Comparison of ENCODE assay signal across 28 mouse cellular contexts in the genomic region with DNA sequence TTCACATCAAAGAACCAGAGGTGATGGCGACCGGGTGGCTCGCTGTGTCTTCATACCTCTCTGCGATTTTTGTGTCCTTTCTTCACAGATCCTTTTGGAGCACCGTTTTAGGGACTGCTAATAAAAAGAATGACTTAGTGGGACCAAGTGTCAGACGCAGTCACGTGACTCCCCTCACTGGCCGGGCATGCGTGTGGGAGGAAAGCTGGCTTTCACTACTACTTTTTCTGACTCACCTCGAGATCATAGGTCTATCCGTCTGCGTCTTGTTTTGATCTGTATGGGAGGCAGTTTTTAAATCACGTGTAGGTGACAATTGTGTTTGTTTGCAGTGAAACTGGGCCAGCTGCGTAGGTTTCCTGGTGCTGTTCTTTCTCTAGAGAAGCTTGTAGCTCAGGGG. TPM values are rescaled to one million over a fixed set of nuclear protein-coding genes. Genes with fewer than 3 reads are reported as not detected.
DNase-seq lines count a peak whose midpoint lies in the region; ATAC-seq and TF ChIP-seq lines count a peak whose summit lies in the region.
"Had no signal": no experiment of that assay in that cellular context is flagged by ENCODE, and none has a peak within 500 bp of the region (broad histone marks: within the 10 kb centered on the region; RNA-seq: fewer than 3 reads in every experiment).

No protein-coding gene starts in this region.

- peak; percentile 90 for DNase-seq in heart, adult 11 months
- DNase-seq in A20 (ENCODE audit: low read depth, low spot score) (peak; percentile 22), NIH3T3 (ENCODE audit: low read depth) (peak; percentile 55)
- no peak for DNase-seq in right cerebral cortex, adult 18-20 months
- no peak for DNase-seq in hindbrain, embryonic 11.5 days (ENCODE audit: low spot score)
- no peak for DNase-seq in lung, postnatal 36 days
- DNase-seq: adrenal gland, postnatal 10 days; adrenal gland, postnatal 36 days; cerebellum, adult 11 months; cerebellum, adult 2 months; cerebellum, adult 9-11 months; cerebellum, postnatal 25 days; gastrocnemius, postnatal 25 days; heart, adult 2 months; heart, postnatal 10 days; heart, postnatal 36 days; kidney, adult 11 months had no signal

- H3K4me2 ChIP-seq in heart, embryonic 11.5 days, result no peak overlapping the region
- H3K4me2 ChIP-seq in myocyte (ENCODE audit: low read depth), result peak overlapping the region; percentile 32
- H3K4me2 ChIP-seq in hindbrain, embryonic 11.5 days (replicated peaks; ENCODE audit: low read depth, low read length), result no peak overlapping the region
- H3K4me2 ChIP-seq: embryonic facial prominence, embryonic 12.5 days; embryonic facial prominence, embryonic 15.5 days; forebrain, embryonic 12.5 days; forebrain, embryonic 15.5 days; heart, embryonic 15.5 days; hindbrain, embryonic 12.5 days; hindbrain, embryonic 15.5 days had no signal

- H3K27ac ChIP-seq in heart, embryonic 11.5 days (ENCODE audit: low read depth, low read length), result no peak overlapping the region
- H3K27ac ChIP-seq in hindbrain, embryonic 11.5 days (ENCODE audit: low read depth, low read length), result no peak overlapping the region
- H3K27ac ChIP-seq: embryonic facial prominence, embryonic 12.5 days; embryonic facial prominence, embryonic 15.5 days; forebrain, embryonic 12.5 days; forebrain, embryonic 15.5 days; heart, adult 2 months; heart, embryonic 10.5 days; heart, embryonic 15.5 days; hindbrain, embryonic 12.5 days; hindbrain, embryonic 15.5 days had no signal

- H3K36me3 ChIP-seq in heart, embryonic 11.5 days (ENCODE audit: control insufficient read depth, insufficient read depth, low read length), result no peaks in the 10 kb centered on the region
- no peaks in the 10 kb centered on the region for H3K36me3 ChIP-seq in myocyte (ENCODE audit: control insufficient read depth, insufficient read depth)
- H3K36me3 ChIP-seq in hindbrain, embryonic 11.5 days (ENCODE audit: control insufficient read depth, insufficient read depth, low read length), result no peaks in the 10 kb centered on the region
- H3K36me3 ChIP-seq: embryonic facial prominence, embryonic 12.5 days; embryonic facial prominence, embryonic 15.5 days; forebrain, embryonic 12.5 days; forebrain, embryonic 15.5 days; heart, embryonic 15.5 days; hindbrain, embryonic 12.5 days; hindbrain, embryonic 15.5 days had no signal

- no peak overlapping the region for H3ac ChIP-seq in myocyte (ENCODE audit: control insufficient read depth, insufficient read length)

- H3K27me3 ChIP-seq in heart, embryonic 11.5 days (ENCODE audit: control insufficient read depth, insufficient read depth, low read length), result no peaks in the 10 kb centered on the region
- no peaks in the 10 kb centered on the region for H3K27me3 ChIP-seq in myocyte (ENCODE audit: control insufficient read depth, insufficient read depth, insufficient read length)
- H3K27me3 ChIP-seq in hindbrain, embryonic 11.5 days (ENCODE audit: control insufficient read depth, insufficient read depth, low read length), result no peaks in the 10 kb centered on the region
- H3K27me3 ChIP-seq: embryonic facial prominence, embryonic 12.5 days; embryonic facial prominence, embryonic 15.5 days; forebrain, embryonic 12.5 days; forebrain, embryonic 15.5 days; heart, embryonic 15.5 days; hindbrain, embryonic 12.5 days; hindbrain, embryonic 15.5 days had no signal

- ATAC-seq in heart, embryonic 11.5 days (replicated peaks; ENCODE audit: insufficient number of reproducible peaks, low FRiP score, low TSS enrichment), result no peak
- no peak for ATAC-seq in hindbrain, embryonic 11.5 days (ENCODE audit: low FRiP score)
- ATAC-seq: activated CD4-positive, CD25-positive, alpha-beta regulatory T cell, adult 4 months; forebrain, embryonic 15.5 days had no signal

- 77% methylated on average over 14 of the region's 14 CpGs for WGBS in heart, embryonic 11.5 days (ENCODE audit: insufficient replicate concordance)
- WGBS in hindbrain, embryonic 11.5 days, result 90% methylated on average over 14 of the region's 14 CpGs

- H3K79me2 ChIP-seq in myocyte (ENCODE audit: control insufficient read depth, insufficient read depth), result no peaks in the 10 kb centered on the region

- TF ChIP-seq POLR2A in myocyte (IDR thresholded peaks at IDR 0.05; ENCODE audit: insufficient read length, low read depth), result no peak

- H3K9me3 ChIP-seq in heart, embryonic 11.5 days (replicated peaks; ENCODE audit: control insufficient read depth, low read length), result no peaks in the 10 kb centered on the region
- no peaks in the 10 kb centered on the region for H3K9me3 ChIP-seq in hindbrain, embryonic 11.5 days (ENCODE audit: control insufficient read depth, low read length)
- H3K9me3 ChIP-seq: embryonic facial prominence, embryonic 12.5 days; embryonic facial prominence, embryonic 15.5 days; forebrain, embryonic 12.5 days; forebrain, embryonic 15.5 days; heart, embryonic 10.5 days; heart, embryonic 15.5 days; hindbrain, embryonic 12.5 days; hindbrain, embryonic 15.5 days had no signal

- H3K4me1 ChIP-seq in heart, embryonic 11.5 days (ENCODE audit: control insufficient read depth, insufficient read depth, low read length), result 0 out of 2 replicates have a peak, but pooled peaks cover 8% of the 10 kb centered on the region
- H3K4me1 ChIP-seq in hindbrain, embryonic 11.5 days (replicated peaks; ENCODE audit: control insufficient read depth, insufficient read depth, low read length), result no peaks in the 10 kb centered on the region
- H3K4me1 ChIP-seq: embryonic facial prominence, embryonic 12.5 days; forebrain, embryonic 12.5 days; heart, embryonic 15.5 days; hindbrain, embryonic 15.5 days had no signal

- H3K9ac ChIP-seq in heart, embryonic 11.5 days (ENCODE audit: low read depth, low read length), result no peak overlapping the region
- no peak overlapping the region for H3K9ac ChIP-seq in hindbrain, embryonic 11.5 days (ENCODE audit: low read depth, low read length)
- H3K9ac ChIP-seq: embryonic facial prominence, embryonic 12.5 days; embryonic facial prominence, embryonic 15.5 days; forebrain, embryonic 12.5 days; forebrain, embryonic 15.5 days; heart, embryonic 15.5 days; hindbrain, embryonic 12.5 days; hindbrain, embryonic 15.5 days had no signal

- H3K4me3 ChIP-seq in heart, embryonic 11.5 days (ENCODE audit: low read depth, low read length), result no peak overlapping the region
- H3K4me3 ChIP-seq in myocyte, result no peak overlapping the region
- no peak overlapping the region for H3K4me3 ChIP-seq in hindbrain, embryonic 11.5 days (ENCODE audit: low read depth, low read length)
- H3K4me3 ChIP-seq: embryonic facial prominence, embryonic 12.5 days; embryonic facial prominence, embryonic 15.5 days; forebrain, embryonic 12.5 days; forebrain, embryonic 15.5 days; heart, adult 2 months; heart, embryonic 10.5 days; heart, embryonic 15.5 days; hindbrain, embryonic 12.5 days; hindbrain, embryonic 15.5 days had no signal

TF ChIP-seq in myocyte, 11 proteins besides CTCF, POLR2A, EP300 and RAD21:
- TF ChIP-seq USF1 (IDR thresholded peaks at IDR 0.05; ENCODE audit: low read depth), result peak; percentile 89
- no peak for TF ChIP-seq TCF12 (IDR thresholded peaks at IDR 0.05; ENCODE audit: insufficient read depth, poor library complexity, severe bottlenecking)
TF ChIP-seq in myocyte: peak in this region for 1.

RNA-seq across cellular contexts. Expression of gene Ltbp1, which starts 28.0 kb away (rescaled TPM):
- 45.4 and 51.9 TPM in 2 replicates for polyA plus RNA-seq in heart, embryonic 11.5 days (2014; fragmentation: Nextera tagmentation; extraction: Ambion mirVana)
- polyA plus RNA-seq in myocyte (2012; fragmentation: generic; extraction: Trizol), result 19.4 TPM
- 5.5 and 5.7 TPM in 2 replicates for polyA plus RNA-seq in hindbrain, embryonic 11.5 days (2014; fragmentation: Nextera tagmentation; extraction: Ambion mirVana)

Comparison
In these comparisons a context has a peak if more than half of its experiments do, and no peak if none do; other contexts are left out.
1. DNase-seq: peak in heart, adult 11 months (single experiment), A20 (single experiment) and NIH3T3 (single experiment); none in right cerebral cortex, adult 18-20 months (single experiment), hindbrain, embryonic 11.5 days (single experiment) and lung, postnatal 36 days (single experiment).